Mouse (Mus musculus) liver (tissue): ENCODE measurements around the gene 4930539E08Rik.

Experiments used
- DNase-seq: peaks from one replicate; pipeline ENCODE4 v3.0.0-alpha.2; 2020; ENCODE audit warnings: mixed read lengths

Gene 4930539E08Rik

DNA sequence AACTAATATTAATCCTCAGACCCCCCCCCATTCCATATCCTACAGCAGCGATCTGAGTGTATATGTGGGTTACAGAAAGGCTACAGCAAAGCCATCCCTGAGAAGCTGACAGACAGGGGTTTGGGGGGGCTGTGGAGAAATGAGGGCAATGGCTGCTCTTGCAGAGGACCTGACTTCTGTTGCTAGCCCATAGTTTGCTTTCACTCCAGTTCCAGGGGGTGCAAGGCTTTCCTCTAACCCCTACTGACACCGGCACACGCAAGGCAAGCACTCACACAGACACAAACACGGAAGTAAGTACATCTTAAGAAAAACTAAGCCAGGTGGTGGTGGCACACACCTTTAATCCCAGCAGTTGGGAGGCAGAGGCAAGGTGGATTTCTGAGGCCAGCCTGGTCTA, 14.2 kb upstream of the 4930539E08Rik start:
- no peak for DNase-seq

DNA sequence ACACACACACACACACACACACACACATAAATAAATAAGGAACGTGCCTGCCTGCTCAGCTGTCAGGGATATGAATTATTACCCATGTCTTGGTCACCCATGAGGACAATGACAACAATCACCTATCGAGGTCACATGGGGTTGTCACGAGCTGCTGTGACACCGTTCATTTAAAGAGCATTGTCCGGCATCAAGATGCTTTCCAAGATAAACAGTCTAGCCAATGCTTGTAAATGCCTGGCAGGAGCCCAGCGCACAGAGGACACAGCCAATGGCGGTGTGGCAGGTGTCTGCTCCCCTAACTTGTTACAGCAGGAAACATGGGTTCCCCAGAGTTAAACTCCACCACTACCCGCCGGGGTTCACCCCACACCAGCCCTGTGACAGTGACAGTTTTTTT, 12.9 kb upstream of the 4930539E08Rik start:
- DNase-seq, result no peak

DNA sequence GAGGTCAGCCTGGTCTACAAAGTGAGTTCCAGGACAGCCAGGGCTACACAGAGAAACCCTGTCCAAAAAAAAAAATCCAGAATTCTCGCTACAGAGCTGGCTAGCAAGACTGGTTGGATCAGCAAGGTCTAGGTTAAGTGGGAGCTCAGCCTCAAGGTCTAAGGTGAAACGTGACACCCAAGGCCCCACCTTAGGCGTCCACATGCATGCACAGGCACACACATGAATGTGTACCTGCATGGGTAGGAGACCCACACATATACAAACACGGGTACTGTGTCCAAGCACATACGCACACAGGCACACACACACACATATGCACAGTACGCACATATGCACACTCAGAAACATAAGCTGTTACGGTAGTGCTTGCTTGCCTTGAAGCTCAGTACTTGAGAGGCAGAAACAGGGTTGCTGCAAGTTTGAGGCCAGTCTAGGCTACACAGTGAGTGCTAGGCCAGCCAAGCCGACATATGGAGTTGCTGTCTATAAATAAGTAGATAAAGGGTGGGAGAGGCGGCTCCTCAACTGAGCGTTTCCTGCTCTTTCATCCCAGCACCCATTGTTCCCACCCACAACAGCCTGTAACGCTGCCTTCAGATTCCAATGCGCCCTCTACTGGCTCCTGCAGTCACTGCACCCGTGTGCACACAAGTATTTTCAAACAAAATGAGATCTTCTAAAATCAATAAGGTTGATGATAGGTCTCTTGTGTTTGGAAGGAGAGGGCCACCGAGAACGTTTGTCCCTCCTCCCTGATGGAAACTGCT, 11.9 kb upstream of the 4930539E08Rik start:
- DNase-seq, result peak; percentile 83

DNA sequence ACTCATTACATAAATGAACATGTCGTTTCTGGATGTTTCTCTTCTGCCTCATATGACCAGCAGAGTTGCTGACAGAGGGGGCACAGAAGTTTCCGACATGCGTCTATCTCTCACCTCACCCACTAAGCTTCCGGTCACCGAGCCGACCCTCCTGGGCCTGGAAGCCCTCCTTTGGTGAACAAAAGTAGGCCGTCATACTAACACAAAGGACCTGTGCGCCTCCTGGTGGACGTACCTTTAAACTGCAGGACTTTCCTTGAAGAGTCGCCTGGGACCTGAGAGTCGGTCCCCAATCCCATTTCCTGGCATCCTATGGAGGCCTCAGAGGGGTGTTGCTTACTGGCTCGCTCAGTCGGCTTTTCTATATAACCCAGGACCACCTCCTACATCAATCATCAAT, 11.3 kb upstream of the 4930539E08Rik start:
- DNase-seq, result peak; percentile 83

DNA sequence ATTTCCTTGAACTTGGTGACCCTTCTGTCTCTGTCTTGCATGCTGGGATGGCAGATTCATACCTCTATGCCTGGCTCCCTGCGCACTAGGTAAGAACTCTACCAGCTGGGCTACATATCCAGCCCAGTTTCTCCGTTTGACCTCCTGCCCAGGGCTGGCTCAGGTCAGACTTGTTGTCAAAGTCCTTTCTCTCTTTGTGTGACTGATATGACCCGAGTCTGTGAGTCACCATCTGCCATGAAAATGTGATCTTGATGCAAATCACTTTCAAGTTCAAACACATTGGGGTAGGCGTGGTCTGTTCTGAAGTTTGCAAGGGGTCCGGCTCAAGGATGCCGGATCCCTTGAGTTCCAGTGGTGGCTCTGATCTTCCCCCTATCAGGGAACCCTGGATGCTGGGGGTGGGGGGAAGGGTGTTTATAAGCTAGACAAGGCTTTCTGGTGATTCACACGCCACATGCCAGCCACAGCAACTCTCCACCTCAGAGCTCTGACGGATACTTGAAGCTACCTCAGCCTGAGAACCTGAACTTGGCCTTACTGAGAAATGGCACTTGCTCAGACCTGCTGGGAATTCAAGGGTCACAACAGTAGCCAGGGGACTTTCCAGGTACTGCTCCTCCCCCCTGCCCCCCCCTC, 10.0 kb upstream of the 4930539E08Rik start:
- no peak for DNase-seq

DNA sequence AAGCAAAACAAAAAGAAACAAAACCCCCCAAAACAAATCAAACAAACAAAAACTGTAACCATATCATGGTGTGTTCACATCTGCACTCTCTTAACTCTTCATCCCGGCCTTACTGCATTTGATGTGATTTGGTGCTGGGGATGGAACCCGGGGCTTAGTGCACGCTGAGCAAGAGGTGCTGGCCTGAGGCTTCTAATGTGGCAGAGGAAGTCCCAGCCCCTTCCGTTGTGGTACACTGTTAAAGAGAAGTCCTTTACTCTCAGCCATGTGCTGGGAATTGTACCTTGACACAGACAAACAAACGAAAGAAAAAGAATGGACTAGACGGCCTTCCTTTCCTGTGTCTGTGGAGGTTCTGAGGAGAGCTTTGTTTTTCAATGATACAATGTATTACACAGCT, 7.0 kb upstream of the 4930539E08Rik start:
- no peak for DNase-seq

DNA sequence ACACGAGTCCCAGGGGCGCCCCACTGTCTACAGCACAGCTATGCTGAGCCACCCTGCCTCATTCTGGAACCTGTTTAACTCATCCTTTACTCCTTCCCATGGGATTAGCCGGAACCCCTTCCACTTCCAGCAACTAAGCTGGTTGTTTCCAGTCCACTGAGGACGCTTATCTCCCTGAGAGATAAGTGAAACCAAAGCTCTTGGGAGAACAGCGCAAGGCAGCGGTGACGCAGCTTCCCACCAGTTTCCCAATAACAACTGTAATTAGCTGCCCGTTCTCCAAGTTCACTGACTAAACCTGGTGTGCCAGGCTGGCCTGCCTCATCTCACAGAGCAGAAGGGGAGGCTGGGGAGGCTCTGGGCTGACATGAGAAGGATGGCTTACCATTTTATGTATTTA, 6.0 kb upstream of the 4930539E08Rik start:
- DNase-seq, result no peak

DNA sequence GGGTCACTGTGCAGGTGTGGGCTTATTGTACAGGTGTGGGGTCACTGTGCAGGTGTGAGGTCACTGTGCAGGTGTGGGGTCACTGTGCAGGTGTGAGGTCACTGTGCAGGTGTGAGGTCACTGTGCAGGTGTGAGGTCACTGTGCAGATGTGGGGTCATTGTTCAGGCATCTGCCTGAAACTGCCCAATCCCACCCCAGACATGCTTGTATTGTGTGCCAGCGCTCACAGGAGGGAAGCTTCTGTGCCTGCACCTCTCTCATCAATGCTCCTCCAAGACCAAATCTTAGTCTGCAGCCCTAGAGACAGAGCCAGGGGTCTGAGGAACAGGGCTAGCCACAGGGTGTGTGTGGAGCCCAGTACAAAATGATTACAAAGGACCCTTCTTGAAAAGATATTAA, 1.4 kb upstream of the 4930539E08Rik start:
- no peak for DNase-seq

DNA sequence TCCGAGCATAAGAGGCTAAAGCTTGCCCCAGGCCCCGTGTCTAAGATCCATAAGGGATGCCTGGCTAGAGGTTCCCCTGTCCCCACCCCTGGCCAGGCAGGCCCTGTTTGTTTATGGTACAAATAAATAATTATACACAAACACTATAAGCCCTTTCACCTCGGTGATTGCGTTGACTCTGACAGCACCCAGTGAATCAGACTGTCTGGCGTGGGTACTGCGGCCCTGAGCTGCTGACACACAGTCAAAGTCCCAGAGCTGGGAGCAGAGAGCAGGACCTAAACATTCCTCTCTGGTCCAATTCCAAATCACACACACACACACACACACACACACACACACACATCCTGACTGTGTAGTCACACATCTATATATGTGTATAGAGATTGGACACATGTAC, 1.2 kb downstream of the 4930539E08Rik start:
- DNase-seq, result no peak

DNA sequence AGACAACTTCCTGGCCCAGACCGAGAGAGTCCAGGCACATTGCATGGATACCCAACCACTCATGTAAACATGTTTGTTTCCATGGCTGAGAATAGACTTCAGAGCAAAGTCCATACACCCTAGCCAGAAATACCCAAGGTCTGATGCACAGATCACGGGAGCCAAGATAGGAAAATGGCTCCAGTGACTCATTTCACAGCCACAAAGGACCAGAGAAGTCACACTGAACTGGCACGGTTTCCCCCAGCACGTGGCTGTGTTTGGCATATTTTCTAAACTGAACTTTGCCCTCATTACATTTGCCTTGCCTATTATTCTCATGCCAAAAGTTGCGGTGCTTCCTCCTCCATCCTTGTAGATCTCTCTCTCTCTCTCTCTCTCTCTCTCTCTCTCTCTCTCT, 1.9 kb downstream of the 4930539E08Rik start:
- no peak for DNase-seq

DNA sequence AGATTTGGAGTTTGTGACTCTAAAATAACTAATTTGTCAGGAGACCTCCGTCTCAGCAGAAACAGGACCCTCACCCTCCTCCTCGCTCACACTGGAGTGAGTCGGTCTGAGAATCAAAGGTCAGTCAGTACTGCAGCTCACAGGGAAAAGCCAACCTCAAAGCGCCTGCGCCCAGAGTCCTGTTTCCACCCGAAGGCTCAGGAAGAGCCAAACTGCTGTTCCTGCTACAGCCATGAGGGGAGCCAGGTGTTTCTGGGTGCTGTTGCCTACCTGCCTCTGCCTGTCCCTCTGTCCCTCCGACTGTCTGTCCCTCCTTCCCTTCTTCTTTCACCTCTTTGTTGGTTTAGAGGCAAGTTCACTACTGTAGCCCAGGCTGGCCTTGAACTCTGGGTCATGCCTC, 5.0 kb downstream of the 4930539E08Rik start:
- DNase-seq, result peak; percentile 24

DNA sequence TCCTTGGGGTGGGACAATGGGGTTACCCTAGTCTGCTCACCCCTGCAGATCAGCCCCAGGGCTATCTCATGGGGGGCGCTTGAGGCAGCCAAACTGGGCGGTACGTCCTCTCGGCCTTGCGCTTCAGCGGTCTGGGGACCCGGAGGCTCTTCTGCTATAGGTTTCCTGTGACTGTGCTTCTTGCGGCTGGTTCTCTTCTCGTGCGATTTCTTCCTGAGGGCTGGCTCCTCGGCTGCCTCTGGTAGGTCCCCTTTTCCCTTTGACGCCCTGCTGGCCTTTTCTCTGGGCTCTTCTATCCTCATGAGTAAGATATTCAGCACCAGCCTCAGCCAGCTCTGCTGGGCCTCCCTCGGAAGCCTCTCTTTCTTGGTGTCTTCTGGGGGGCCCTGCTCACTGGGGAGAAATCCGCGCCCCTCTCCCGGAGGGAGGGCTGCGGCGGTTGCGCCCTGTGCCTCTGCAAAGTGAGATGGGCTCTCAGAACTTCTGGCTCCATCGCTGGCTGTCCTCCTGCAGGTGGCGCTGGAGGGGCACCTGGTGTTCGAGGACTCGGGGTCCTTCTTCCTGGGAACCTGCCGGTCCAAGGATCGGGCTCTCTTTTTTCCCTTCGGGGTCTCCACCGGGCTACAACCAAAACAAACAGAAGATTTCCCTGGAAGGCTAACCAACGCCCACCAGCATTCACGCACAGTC, 5.7 kb downstream of the 4930539E08Rik start:
- DNase-seq, result peak; percentile 71

DNA sequence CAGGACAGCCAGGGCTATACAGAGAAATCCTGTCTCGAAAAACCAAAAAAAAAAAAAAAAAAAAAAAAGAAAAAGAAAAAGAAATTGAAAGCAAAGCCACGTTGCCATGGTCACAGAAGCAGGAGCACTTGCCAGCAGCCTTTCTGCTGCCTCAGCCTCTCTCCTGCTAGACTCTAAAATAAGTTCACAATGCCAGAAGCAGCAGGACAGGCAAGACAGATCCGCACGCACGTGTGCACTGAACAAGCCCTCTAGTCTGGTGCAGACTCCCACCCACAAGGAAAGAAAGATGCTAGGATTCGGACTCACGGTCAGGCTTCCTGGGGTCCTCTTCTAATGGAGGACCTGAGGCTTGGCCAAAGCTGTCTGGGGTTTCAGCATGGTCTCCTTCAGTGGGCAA, 7.2 kb downstream of the 4930539E08Rik start:
- no peak for DNase-seq

DNA sequence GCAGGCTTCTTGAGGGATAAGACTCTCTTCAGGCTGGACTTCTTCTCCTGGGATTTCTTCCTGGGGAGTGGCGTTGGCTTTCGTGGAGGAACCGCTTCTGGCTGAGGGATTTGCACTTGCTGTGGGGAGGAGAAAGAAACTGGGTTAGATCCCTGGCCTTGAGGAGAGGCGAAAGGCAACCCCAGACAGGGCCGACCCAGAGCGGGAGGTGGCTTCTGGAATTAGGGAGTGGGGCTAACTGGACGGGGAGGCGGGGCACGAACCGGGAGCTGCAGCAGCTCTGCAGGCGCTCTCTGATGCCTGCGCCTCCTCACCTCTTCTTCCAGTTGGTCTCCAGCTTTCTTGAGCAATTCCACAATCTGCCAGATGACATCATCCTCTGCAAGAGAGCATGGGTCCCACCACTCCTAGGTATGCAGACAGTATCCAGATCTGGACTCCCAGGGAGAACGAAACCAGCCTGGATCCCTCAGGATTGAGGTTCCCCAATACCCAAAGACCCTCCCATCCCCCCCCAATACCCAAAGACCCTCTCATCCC, 9.7 kb downstream of the 4930539E08Rik start:
- DNase-seq, result no peak

DNA sequence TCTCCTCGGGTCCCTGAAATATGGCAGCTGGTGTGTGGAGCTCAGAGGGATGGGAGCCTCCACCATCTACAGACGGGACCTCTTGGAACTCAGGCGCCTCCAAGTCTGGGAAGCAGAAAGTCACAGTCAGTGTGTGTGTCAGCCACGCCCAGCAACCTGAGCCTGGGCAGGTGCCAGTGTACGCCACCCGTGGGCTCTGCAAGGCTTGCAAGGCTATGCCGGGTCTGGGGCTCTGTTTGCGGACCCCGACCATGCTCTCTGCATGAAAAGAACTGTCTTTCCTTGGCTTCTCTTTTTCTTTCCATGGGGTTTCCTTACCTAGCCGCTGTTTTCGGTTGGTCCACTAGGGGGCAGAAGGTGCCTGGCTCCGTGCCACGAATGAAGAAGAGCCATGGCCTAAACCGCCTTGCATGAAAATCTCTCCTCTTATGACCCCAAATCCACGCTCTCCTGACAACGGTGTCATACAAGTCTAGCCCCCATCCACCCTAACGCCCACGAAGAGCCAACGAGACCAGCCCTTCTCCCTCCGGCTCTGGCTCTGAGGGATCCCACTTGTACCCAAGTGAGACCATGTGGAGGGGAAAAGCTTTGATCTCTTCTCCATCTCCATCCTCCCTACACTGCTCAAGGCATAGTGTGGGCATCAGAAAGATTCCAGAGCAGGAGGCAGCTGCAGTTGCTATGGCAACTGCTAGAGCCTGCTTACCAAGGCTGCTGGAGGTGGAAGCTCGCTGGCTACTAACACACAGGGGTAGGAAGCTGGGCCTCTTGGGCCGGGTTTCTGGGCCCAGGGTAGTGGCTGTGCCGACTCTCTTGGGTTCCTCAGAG, 10.4 kb downstream of the 4930539E08Rik start:
- peak; percentile 70 for DNase-seq

DNA sequence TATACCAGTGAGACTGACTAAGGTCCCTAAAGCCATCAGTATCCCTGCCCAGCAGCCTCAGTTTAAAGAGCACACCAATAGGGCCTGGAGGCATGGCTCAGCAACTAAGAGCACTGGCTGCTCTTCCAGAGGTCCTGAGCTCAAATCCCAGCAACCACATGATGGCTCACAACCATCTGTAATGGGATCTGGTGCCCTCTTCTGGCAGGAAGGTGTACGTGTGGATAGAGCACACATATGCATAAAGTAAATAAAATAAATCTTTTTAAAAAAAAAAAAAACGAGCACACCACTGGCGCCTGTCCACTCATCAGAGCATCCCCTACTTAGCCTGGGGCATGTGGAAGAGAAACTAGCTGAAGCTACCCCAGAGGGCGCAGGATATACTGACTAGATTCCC, 13.6 kb downstream of the 4930539E08Rik start:
- no peak for DNase-seq

DNA sequence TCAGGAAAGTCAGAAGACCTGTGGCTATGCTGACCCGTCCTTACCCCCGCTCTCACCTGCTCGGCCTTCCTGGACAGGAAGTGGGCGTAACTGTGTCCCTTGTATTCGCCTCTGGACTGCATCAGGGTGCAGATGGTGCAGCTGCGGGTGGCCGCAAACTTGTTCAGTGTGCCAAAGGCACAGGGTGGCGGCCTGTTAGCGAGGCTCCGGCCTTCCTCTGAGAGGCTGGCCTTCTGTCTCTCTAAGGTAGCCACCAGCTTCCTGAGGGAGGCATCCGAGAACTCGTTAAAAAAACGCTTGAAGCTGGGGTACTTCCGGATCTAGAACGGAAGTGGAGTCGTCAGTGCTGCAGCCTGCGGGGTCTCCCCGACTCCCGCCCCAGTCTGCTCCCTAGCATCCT, 15.7 kb downstream of the 4930539E08Rik start:
- DNase-seq, result no peak

DNA sequence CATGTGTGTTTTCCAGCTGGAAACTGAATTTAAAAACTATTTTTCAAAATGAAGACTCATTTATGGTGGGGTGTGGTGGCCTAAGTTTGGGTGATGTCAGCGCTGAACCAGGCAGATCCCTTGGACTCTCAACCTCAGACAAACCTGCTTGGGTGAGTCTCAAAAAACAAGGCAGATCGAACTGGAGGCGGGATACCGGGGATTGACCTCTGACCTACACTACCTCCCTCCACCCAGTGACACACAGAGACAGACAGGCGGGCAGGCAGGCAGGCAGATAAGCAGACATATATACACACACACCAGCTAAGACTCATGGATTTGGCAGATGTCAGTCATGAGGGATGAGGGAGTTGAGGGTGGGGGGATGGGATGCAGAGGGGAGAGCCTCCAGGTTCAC, 16.9 kb downstream of the 4930539E08Rik start:
- DNase-seq, result no peak

DNA sequence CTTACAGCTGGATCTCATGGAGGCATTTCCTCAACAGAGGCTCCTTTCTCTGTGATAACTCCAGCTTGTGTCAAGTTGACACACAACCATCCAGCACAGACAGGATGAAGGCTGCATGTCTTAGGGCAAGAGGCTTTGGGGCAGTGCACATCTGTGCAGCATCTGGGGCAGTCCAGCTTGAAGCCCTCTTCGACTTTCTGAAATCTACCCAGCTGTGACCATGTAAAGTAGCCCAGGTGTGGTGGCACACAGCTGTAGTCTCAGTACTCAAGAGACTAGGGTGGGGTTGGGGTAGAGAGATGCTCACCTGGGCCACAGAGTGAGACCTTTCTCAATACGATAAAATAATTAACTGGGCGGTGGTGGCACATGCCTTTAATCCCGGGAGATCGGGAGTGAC, 17.3 kb downstream of the 4930539E08Rik start:
- DNase-seq, result no peak

DNA sequence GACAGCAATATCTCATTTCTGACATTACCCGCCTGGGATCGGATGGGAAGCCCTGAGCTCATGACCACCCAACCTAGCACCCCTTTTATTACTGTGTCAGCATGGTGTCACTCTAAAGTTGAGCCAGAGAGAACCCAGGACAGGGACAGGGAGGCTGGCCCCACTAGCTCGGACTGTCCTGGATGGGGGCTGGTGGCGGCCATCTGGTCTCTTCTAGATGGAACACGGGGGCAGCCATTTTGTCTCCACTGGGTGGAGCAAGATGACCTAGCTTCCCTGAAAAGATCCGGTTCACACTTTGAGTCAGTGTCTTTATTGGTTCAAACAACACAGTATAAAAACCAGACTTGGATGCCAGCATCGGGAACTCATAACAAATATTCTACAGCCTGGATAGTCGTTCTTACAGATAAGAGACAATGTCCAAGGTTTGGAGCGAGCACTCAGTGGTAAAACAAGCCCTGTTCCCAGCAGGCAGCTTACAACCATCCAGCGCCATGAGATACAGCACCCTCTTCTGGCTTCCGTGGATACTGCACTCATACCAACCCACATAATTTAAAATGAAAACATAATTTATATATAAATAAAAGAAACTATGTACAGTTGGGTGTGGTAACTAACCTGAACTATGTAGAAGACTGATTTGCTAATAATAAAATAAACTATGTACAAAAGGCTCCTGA, 18.9 kb downstream of the 4930539E08Rik start:
- DNase-seq, result no peak

DNA sequence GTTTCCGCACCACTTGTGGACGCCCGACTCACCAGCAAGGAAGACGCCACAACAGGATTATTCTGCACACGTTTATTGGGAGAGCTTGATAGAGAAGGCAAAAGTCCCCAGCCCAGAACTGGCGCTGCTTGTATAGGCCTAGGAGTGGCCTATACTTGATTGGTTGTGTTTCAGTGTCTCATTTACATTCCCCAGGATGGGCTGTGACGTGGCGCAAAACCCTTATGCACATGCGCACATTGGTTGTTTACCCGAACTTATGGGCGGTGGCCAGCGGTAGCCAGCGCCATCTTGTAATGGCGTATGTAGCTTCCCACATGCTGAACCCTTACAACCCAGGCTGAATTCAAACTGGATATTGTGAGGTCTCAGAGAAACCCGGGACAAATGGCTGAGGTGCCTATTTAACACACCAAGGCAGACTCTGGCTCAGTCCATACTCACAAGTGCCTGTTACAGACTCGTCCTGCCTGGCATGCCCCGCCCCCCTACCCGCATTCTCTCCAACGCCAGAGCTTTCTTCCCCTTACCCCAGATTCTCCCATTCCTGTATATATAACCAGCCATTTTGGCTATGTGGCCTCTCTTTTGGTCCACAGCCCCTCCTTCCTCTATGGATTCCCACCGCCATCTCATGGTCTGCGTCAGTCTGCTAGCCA, 19.8 kb downstream of the 4930539E08Rik start:
- DNase-seq, result no peak
